Mouse (Mus musculus): ENCODE data around the gene Top3b. TPM values are rescaled to one million over a fixed set of nuclear protein-coding genes. Genes with fewer than 3 reads are reported as not detected.

The Top3b gene
- total RNA-seq, 2 experiments from 2014 or later = 20.8 to 22.6 TPM

Other genes with a start within 250 kb of the Top3b start
- gene Olfr19, start 194.3 kb upstream of the Top3b start, total RNA-seq (2021) = not detected
- not detected for gene Spag6l, start 41.3 kb upstream of the Top3b start, total RNA-seq (2021)
- gene Igll1, start 6.8 kb upstream of the Top3b start, total RNA-seq (2021) = not detected
- not detected for gene Vpreb1, start 107 bp downstream of the Top3b start, total RNA-seq (2021)
- 10 to 100 TPM; 14.4 to 14.8 TPM for gene Ppm1f, start 25.7 kb downstream of the Top3b start, total RNA-seq (2021)
- 10 to 100 TPM; 88.8 to 94.5 TPM for gene Mapk1, start 112.6 kb downstream of the Top3b start, total RNA-seq (2021)
- gene Ypel1, start 199.0 kb downstream of the Top3b start, total RNA-seq (2021) = under 1 TPM; 0.88 to 0.89 TPM
- gene Ppil2, start 240.5 kb downstream of the Top3b start, total RNA-seq (2021) = 10 to 100 TPM; 27.7 to 29.2 TPM